In the genomic region with DNA sequence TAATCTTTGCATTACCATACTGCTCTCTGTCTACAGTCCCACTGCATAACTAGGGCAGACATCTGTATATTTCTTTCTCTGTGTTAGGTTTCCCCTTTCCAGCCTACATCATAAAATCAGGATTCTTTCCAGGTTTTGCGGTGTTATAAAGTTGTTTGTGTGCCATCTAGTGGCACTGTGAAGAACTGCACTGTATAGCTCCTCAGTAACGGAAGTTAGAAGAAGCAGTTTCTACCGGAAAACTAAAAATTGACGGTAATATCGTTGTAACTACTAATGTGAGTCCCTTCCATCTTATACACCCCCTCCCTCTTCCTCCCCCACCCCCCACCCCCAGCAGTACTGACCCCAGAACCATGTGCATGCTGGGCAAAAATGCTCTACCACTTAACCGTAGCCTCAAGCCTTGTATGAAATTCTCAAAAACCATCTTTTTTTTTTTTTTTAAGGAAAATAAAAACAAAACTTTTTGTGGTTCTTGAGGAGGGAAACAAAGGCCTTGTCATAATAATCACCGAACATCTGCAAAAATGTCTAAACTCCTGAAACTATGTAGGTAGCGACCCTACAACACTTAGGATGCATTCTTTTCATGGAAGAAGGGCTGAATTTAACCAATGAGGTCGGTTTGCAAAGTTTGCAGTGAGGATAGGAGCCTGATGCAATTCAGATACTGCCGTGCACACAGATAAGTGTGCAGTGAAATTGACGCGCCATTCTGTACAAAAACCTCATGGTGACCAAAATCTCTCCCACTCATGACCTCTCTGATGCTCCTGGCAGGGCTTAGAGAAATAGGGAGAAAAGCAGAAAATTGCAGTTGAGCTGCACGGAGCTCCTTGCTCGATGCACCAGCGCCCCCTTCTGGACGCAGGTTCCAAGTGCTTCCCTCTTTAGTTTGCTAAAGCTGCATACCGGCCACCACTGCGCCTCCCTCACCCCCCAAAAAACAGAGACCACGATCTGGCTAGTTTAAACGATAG, we compare ENCODE assay signal across 8 mouse cellular contexts. TPM values are rescaled to one million over a fixed set of nuclear protein-coding genes. Genes with fewer than 3 reads are reported as not detected.
A peak's percentile ranks its signal among the peaks of the same experiment; 100 is the strongest.
DNase-seq lines count a peak whose midpoint lies in the region; ATAC-seq lines count a peak whose summit lies in the region.

No protein-coding gene starts in this region.

- H3K4me3 ChIP-seq in hindbrain, embryonic 11.5 days (ENCODE audit: low read depth, low read length) = peak overlapping the region; percentile 25

- peak; percentile 77 for DNase-seq in Muller cell, postnatal 12 days (ENCODE audit: inconsistent ontology term)
- peak; percentile 84 for DNase-seq in cerebellum, adult 9-10 months
- DNase-seq in frontal cortex, adult 2 months (ENCODE audit: extremely low spot score in 1 of 2, low spot score in 1 of 2) = peak; percentile 59 to 94
- peak; percentile 92 for DNase-seq in hindbrain, embryonic 11.5 days (ENCODE audit: low spot score)
- DNase-seq in layer of hippocampus, postnatal 36 days = peak; percentile 82
- DNase-seq in lung, postnatal 36 days = peak; percentile 93
- peak; percentile 90 for DNase-seq in retina, embryonic 14.5 days (ENCODE audit: low spot score)
- peak; percentile 87 to 89 for DNase-seq in thymus, postnatal 36 days

- no peaks in the 10 kb centered on the region for H3K27me3 ChIP-seq in hindbrain, embryonic 11.5 days (ENCODE audit: control insufficient read depth, insufficient read depth, low read length)

- no peaks in the 10 kb centered on the region for H3K36me3 ChIP-seq in hindbrain, embryonic 11.5 days (ENCODE audit: control insufficient read depth, insufficient read depth, low read length)

- H3K27ac ChIP-seq in hindbrain, embryonic 11.5 days (ENCODE audit: low read depth, low read length) = no peak overlapping the region

- peak; percentile 59; the same call in 1 of the 2 replicates for ATAC-seq in hindbrain, embryonic 11.5 days (ENCODE audit: low FRiP score)

- H3K4me2 ChIP-seq in hindbrain, embryonic 11.5 days (replicated peaks; ENCODE audit: low read depth, low read length) = peak overlapping the region; percentile 44

- 5% methylated on average over 20 of the region's 20 CpGs for WGBS in hindbrain, embryonic 11.5 days

- 0 out of 2 replicates have a peak, but pooled peaks cover 3% of the 10 kb centered on the region for H3K4me1 ChIP-seq in hindbrain, embryonic 11.5 days (replicated peaks; ENCODE audit: control insufficient read depth, insufficient read depth, low read length)

- H3K9ac ChIP-seq in hindbrain, embryonic 11.5 days (ENCODE audit: low read depth, low read length) = no peak overlapping the region

- H3K9me3 ChIP-seq in hindbrain, embryonic 11.5 days (ENCODE audit: control insufficient read depth, low read length) = no peaks in the 10 kb centered on the region

RNA-seq across cellular contexts. Expression of gene Plgrkt, which starts 12.0 kb away (rescaled TPM):
- polyA plus RNA-seq in frontal cortex, adult 2 months (2012; rRNA removed) = 41.5 and 47.3 TPM in 2 replicates
- 60.7 and 68.4 TPM in 2 replicates for polyA plus RNA-seq in hindbrain, embryonic 11.5 days (2014; fragmentation: Nextera tagmentation; extraction: Ambion mirVana)
- total RNA-seq in layer of hippocampus, postnatal 36 days (2021) = 10 to 100 TPM; 27.9 to 32.1 TPM

RNA-seq across cellular contexts. Expression of gene Cd274, which starts 12.1 kb away (rescaled TPM):
- polyA plus RNA-seq in frontal cortex, adult 2 months (2012; rRNA removed) = 1.6 and 1.7 TPM in 2 replicates
- polyA plus RNA-seq in hindbrain, embryonic 11.5 days (2014; fragmentation: Nextera tagmentation; extraction: Ambion mirVana) = 0.38 and 0.39 TPM in 2 replicates
- 1 to 10 TPM in 1 of 2 experiments, under 1 TPM in 1; 0.94 to 1.3 TPM for total RNA-seq in layer of hippocampus, postnatal 36 days (2021)

RNA-seq across cellular contexts. Expression of gene Rln1, which starts 20.7 kb away (rescaled TPM):
- 0.80 and 1.3 TPM in 2 replicates for polyA plus RNA-seq in frontal cortex, adult 2 months (2012; rRNA removed)
- polyA plus RNA-seq in hindbrain, embryonic 11.5 days (2014; fragmentation: Nextera tagmentation; extraction: Ambion mirVana) = 0.32 and 0.67 TPM in 2 replicates
- 1 to 10 TPM; 1.1 to 2.5 TPM for total RNA-seq in layer of hippocampus, postnatal 36 days (2021)

RNA-seq across cellular contexts. Expression of gene Insl6, which starts 30.0 kb away (rescaled TPM):
- polyA plus RNA-seq in frontal cortex, adult 2 months (2012; rRNA removed) = 0.82 and 0.94 TPM in 2 replicates
- 7.9 and 8.6 TPM in 2 replicates for polyA plus RNA-seq in hindbrain, embryonic 11.5 days (2014; fragmentation: Nextera tagmentation; extraction: Ambion mirVana)
- not detected for total RNA-seq in layer of hippocampus, postnatal 36 days (2021)

RNA-seq across cellular contexts. Expression of gene Pdcd1lg2, which starts 55.5 kb away (rescaled TPM):
- polyA plus RNA-seq in frontal cortex, adult 2 months (2012; rRNA removed) = 0.10 TPM in 1 of 2 replicates, not detected in the other
- polyA plus RNA-seq in hindbrain, embryonic 11.5 days (2014; fragmentation: Nextera tagmentation; extraction: Ambion mirVana) = not detected in 2 replicates
- total RNA-seq in layer of hippocampus, postnatal 36 days (2021) = not detected
